Mouse (Mus musculus) megakaryocyte, embryonic 14.5 days (primary cell): Measurements from ENCODE around the gene Banf2.

ENCODE experiments used
- FLI1 ChIP-seq: IDR thresholded peaks from 2 replicates; pipeline ENCODE4 v1.6.1; 2012; ENCODE audit warnings: low read length, inconsistent platforms, mixed read lengths
- GATA1 ChIP-seq: IDR thresholded peaks from 3 replicates; pipeline ENCODE4 v1.6.1; 2012; ENCODE audit warnings: mixed read lengths, low read length, inconsistent platforms, borderline replicate concordance

- TF ChIP-seq GATA1: no peak
- no peak for TF ChIP-seq FLI1
Measured at GRCm38 (mm10) chr2:144002229-144002984, 30.5 kb upstream of the Banf2 start.
